Mouse (Mus musculus): ENCODE results near the gene Ppara.
A peak's percentile ranks its signal among the peaks of the same experiment; 100 is the strongest.

Ppara gene

GRCm38 (mm10) chr15:85705013-85705528 is 29.7 kb upstream of the Ppara start:
- DNase-seq (ENCODE audit: low spot score): no peak

GRCm38 (mm10) chr15:85705566-85706332 is 29.0 kb upstream of the Ppara start:
- no peak for DNase-seq (ENCODE audit: low spot score)

GRCm38 (mm10) chr15:85706527-85706926 is 28.3 kb upstream of the Ppara start:
- no peak for DNase-seq (ENCODE audit: low spot score)

GRCm38 (mm10) chr15:85707017-85707416 is 27.8 kb upstream of the Ppara start:
- DNase-seq (ENCODE audit: low spot score): no peak

- DNase-seq (ENCODE audit: low spot score): no peak
Observed at GRCm38 (mm10) chr15:85707458-85708030, 27.2 kb upstream of the Ppara start.

- no peak for DNase-seq (ENCODE audit: low spot score)
Observed at GRCm38 (mm10) chr15:85708217-85708616, 26.6 kb upstream of the Ppara start.

GRCm38 (mm10) chr15:85708843-85709242 is 25.9 kb upstream of the Ppara start:
- DNase-seq (ENCODE audit: low spot score): no peak

GRCm38 (mm10) chr15:85709268-85709973 is 25.4 kb upstream of the Ppara start:
- peak; percentile 83 for DNase-seq (ENCODE audit: low spot score)

GRCm38 (mm10) chr15:85710179-85710578 is 24.6 kb upstream of the Ppara start:
- DNase-seq (ENCODE audit: low spot score): peak; percentile 80

- no peak for DNase-seq (ENCODE audit: low spot score)
Observed at GRCm38 (mm10) chr15:85710641-85711580, 23.9 kb upstream of the Ppara start.

GRCm38 (mm10) chr15:85712565-85713168 is 22.1 kb upstream of the Ppara start:
- no peak for DNase-seq (ENCODE audit: low spot score)

GRCm38 (mm10) chr15:85713417-85713816 is 21.4 kb upstream of the Ppara start:
- DNase-seq (ENCODE audit: low spot score): no peak

- DNase-seq (ENCODE audit: low spot score): no peak
Observed at GRCm38 (mm10) chr15:85715059-85715458, 19.7 kb upstream of the Ppara start.

GRCm38 (mm10) chr15:85716045-85716444 is 18.7 kb upstream of the Ppara start:
- peak; percentile 89 for DNase-seq (ENCODE audit: low spot score)

GRCm38 (mm10) chr15:85716591-85716990 is 18.2 kb upstream of the Ppara start:
- no peak for DNase-seq (ENCODE audit: low spot score)

- no peak for DNase-seq (ENCODE audit: low spot score)
Observed at GRCm38 (mm10) chr15:85717008-85717407, 17.8 kb upstream of the Ppara start.

- DNase-seq (ENCODE audit: low spot score): no peak
Observed at GRCm38 (mm10) chr15:85717800-85718199, 17.0 kb upstream of the Ppara start.

- DNase-seq (ENCODE audit: low spot score): no peak
Observed at GRCm38 (mm10) chr15:85719017-85719416, 15.8 kb upstream of the Ppara start.

GRCm38 (mm10) chr15:85720366-85720841 is 14.4 kb upstream of the Ppara start:
- DNase-seq (ENCODE audit: low spot score): peak; percentile 9

- DNase-seq (ENCODE audit: low spot score): peak; percentile 20
Observed at GRCm38 (mm10) chr15:85724271-85725165, 10.3 kb upstream of the Ppara start.
